Mouse (Mus musculus): ENCODE results near the gene Tjap1.

- TF ChIP-seq CTCF (IDR thresholded peaks at IDR 0.05; ENCODE audit: extremely low read depth, insufficient read length, insufficient replicate concordance, low read depth, low read length): no peak
- TF ChIP-seq POLR2A (IDR thresholded peaks at IDR 0.05; ENCODE audit: low read depth, low read length): no peak
Measured at GRCm38 (mm10) chr17:46277586-46277985, 5.2 kb downstream of the Tjap1 start.

Measured in small intestine, adult 2 months (tissue).